Comparison of ENCODE assay signal across 18 mouse cellular contexts in genomic region chr1:18668901-18669300, GRCm38 (mm10).
DNase-seq lines count a peak whose midpoint lies in the region; ATAC-seq lines count a peak whose summit lies in the region.
"Had no signal": no experiment of that assay in that cellular context is flagged by ENCODE, and none has a peak within 500 bp of the region (broad histone marks: within the 10 kb centered on the region; RNA-seq: fewer than 3 reads in every experiment).

No protein-coding gene starts in this region.

- no peaks in the 10 kb centered on the region for H3K36me3 ChIP-seq in forebrain, embryonic 14.5 days (ENCODE audit: control insufficient read depth, insufficient read depth, low read length)
- no peaks in the 10 kb centered on the region for H3K36me3 ChIP-seq in forebrain, embryonic 11.5 days (ENCODE audit: control insufficient read depth, insufficient read depth, low read length)
- H3K36me3 ChIP-seq: embryonic facial prominence, embryonic 13.5 days; heart, embryonic 13.5 days; hindbrain, embryonic 15.5 days had no signal

- no peak overlapping the region for H3K4me3 ChIP-seq in forebrain, embryonic 14.5 days (ENCODE audit: low read depth, low read length)
- no peak overlapping the region for H3K4me3 ChIP-seq in forebrain, embryonic 11.5 days (ENCODE audit: low read depth, low read length)
- H3K4me3 ChIP-seq: embryonic facial prominence, embryonic 13.5 days; forebrain, embryonic 13.5 days; gastrocnemius, adult 2 months; heart, embryonic 13.5 days; hindbrain, embryonic 15.5 days had no signal

- WGBS in forebrain, embryonic 14.5 days = 84% methylated on average over 7 of the region's 7 CpGs
- WGBS in forebrain, embryonic 11.5 days = 88% methylated on average over 7 of the region's 7 CpGs

- DNase-seq in forebrain, embryonic 14.5 days (ENCODE audit: low spot score) = peak; percentile 1
- DNase-seq in forebrain, embryonic 11.5 days (ENCODE audit: low spot score) = no peak
- DNase-seq in right cerebral cortex, postnatal 4 days = peak; percentile 3
- no peak for DNase-seq in right cerebral cortex, postnatal 25 days
- DNase-seq in cerebellum, adult 9-11 months = peak; percentile 12
- peak; percentile 6 to 13 for DNase-seq in cerebellum, postnatal 36 days
- no peak for DNase-seq in embryo, embryonic 9.5 days (ENCODE audit: extremely low spot score)
- DNase-seq: adrenal gland, adult 8-10 months; adrenal gland, postnatal 36 days; gastrocnemius, adult 2 months; gastrocnemius, postnatal 25 days; heart, postnatal 36 days had no signal

- H3K9ac ChIP-seq in forebrain, embryonic 14.5 days (ENCODE audit: low read length) = no peak overlapping the region
- no peak overlapping the region for H3K9ac ChIP-seq in forebrain, embryonic 11.5 days (ENCODE audit: low read length)
- H3K9ac ChIP-seq: embryonic facial prominence, embryonic 13.5 days; forebrain, embryonic 13.5 days; heart, embryonic 13.5 days; hindbrain, embryonic 15.5 days had no signal

- H3K4me1 ChIP-seq in forebrain, embryonic 14.5 days (ENCODE audit: control insufficient read depth, insufficient read depth, low read length) = no peaks in the 10 kb centered on the region
- H3K4me1 ChIP-seq in forebrain, embryonic 11.5 days (replicated peaks; ENCODE audit: control insufficient read depth, insufficient read depth, low read length) = no peaks in the 10 kb centered on the region
- H3K4me1 ChIP-seq: embryonic facial prominence, embryonic 13.5 days; forebrain, embryonic 13.5 days; heart, embryonic 13.5 days; hindbrain, embryonic 15.5 days had no signal

- no peaks in the 10 kb centered on the region for H3K9me3 ChIP-seq in forebrain, embryonic 14.5 days (replicated peaks; ENCODE audit: control insufficient read depth, low read length)
- H3K9me3 ChIP-seq in forebrain, embryonic 11.5 days (ENCODE audit: control insufficient read depth, low read length) = no peaks in the 10 kb centered on the region
- H3K9me3 ChIP-seq: embryonic facial prominence, embryonic 13.5 days; forebrain, embryonic 13.5 days; heart, embryonic 13.5 days; hindbrain, embryonic 15.5 days had no signal

- no peak overlapping the region for H3K4me2 ChIP-seq in forebrain, embryonic 14.5 days (ENCODE audit: low read length)
- H3K4me2 ChIP-seq in forebrain, embryonic 11.5 days (ENCODE audit: low read depth, low read length, severe bottlenecking) = no peak overlapping the region
- H3K4me2 ChIP-seq: embryonic facial prominence, embryonic 13.5 days; forebrain, embryonic 13.5 days; heart, embryonic 13.5 days; hindbrain, embryonic 15.5 days had no signal

- ATAC-seq in forebrain, embryonic 14.5 days = no peak
- ATAC-seq in forebrain, embryonic 11.5 days (replicated peaks; ENCODE audit: low FRiP score) = no peak
- ATAC-seq in activated CD4-positive, CD25-positive, alpha-beta regulatory T cell, adult 4 months = no peak
- ATAC-seq: forebrain, embryonic 13.5 days; intestine, embryonic 16.5 days had no signal

- no peak overlapping the region for H3K27ac ChIP-seq in forebrain, embryonic 14.5 days (ENCODE audit: low read depth, low read length)
- H3K27ac ChIP-seq in forebrain, embryonic 11.5 days (ENCODE audit: low read depth, low read length) = no peak overlapping the region
- H3K27ac ChIP-seq: embryonic facial prominence, embryonic 13.5 days; forebrain, embryonic 13.5 days; gastrocnemius, adult 2 months; heart, embryonic 13.5 days; hindbrain, embryonic 15.5 days had no signal

- no peaks in the 10 kb centered on the region for H3K27me3 ChIP-seq in forebrain, embryonic 14.5 days (replicated peaks; ENCODE audit: control insufficient read depth, insufficient read depth, low read length)
- H3K27me3 ChIP-seq in forebrain, embryonic 11.5 days (ENCODE audit: control insufficient read depth, insufficient read depth, low read length) = no peaks in the 10 kb centered on the region
- H3K27me3 ChIP-seq: embryonic facial prominence, embryonic 13.5 days; forebrain, embryonic 13.5 days; heart, embryonic 13.5 days; hindbrain, embryonic 15.5 days had no signal

Comparison
In these comparisons a context has a peak if more than half of its experiments do, and no peak if none do; other contexts are left out.
1. DNase-seq: peak in forebrain, embryonic 14.5 days (single experiment), right cerebral cortex, postnatal 4 days (single experiment), cerebellum, adult 9-11 months (single experiment) and cerebellum, postnatal 36 days (2 of 2); none in forebrain, embryonic 11.5 days (single experiment), right cerebral cortex, postnatal 25 days (single experiment) and embryo, embryonic 9.5 days (single experiment).